In the genomic region with DNA sequence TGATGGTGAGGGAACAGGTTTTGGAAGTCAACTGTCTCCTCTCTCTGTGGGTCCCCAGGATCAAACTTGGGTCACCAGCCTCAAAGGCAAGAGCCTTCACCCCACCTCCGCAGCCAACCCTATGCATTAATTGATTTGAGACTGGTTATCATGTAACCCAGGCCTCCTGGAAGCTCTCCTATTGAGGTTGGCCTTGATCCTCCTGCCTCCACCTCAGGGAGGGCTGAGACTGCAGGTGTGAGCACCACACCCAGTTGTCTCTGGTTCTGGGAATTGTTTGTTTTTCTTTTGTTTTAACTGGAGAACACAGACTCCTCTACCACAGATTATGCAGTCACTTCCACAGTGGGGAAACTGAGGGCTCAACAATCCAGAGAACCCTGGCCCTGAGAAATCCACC, we compare ENCODE assay signal across 25 mouse cellular contexts. TPM values are rescaled to one million over a fixed set of nuclear protein-coding genes. Genes with fewer than 3 reads are reported as not detected.
DNase-seq lines count a peak whose midpoint lies in the region; ATAC-seq and TF ChIP-seq lines count a peak whose summit lies in the region.
"Had no signal": no experiment of that assay in that cellular context is flagged by ENCODE, and none has a peak within 500 bp of the region (broad histone marks: within the 10 kb centered on the region; RNA-seq: fewer than 3 reads in every experiment).

No protein-coding gene starts in this region.

- intact Hi-C loops in heart, postnatal 14 days (cut with DNase I), result loop anchor here (2.0 to 5.0 kb wide), 3 partner anchors 14 to 112 kb away; no protein-coding TSS in a partner anchor

- 0 out of 2 replicates have a peak, but pooled peaks have one; percentile 43 for TF ChIP-seq EP300 in ES-Bruce4 (IDR thresholded peaks at IDR 0.05; ENCODE audit: insufficient read depth, low read depth, low read length)

- H3K36me3 ChIP-seq in E14TG2a.4 (ENCODE audit: insufficient read depth, low read length), result peaks cover 3% of the 10 kb centered on the region
- H3K36me3 ChIP-seq in ES-Bruce4 (ENCODE audit: control insufficient read depth, insufficient read depth, low read length, poor library complexity, severe bottlenecking), result no peaks in the 10 kb centered on the region; the same call in 1 of the 2 replicates
- no peaks in the 10 kb centered on the region; the same call in 1 of the 2 replicates for H3K36me3 ChIP-seq in hindbrain, embryonic 14.5 days (replicated peaks; ENCODE audit: control insufficient read depth, insufficient read depth)

- H3K4me3 ChIP-seq in E14TG2a.4 (replicated peaks; ENCODE audit: low read length), result peak overlapping the region; percentile 23; the same call in 1 of the 2 replicates
- H3K4me3 ChIP-seq in ES-Bruce4 (ENCODE audit: low read depth, low read length), result no peak overlapping the region
- H3K4me3 ChIP-seq in hindbrain, embryonic 14.5 days (replicated peaks; ENCODE audit: low read length), result no peak overlapping the region

- 71% methylated on average over 1 of the region's 1 CpGs for WGBS in hindbrain, embryonic 14.5 days

- no peak overlapping the region for H3K9ac ChIP-seq in ES-Bruce4 (ENCODE audit: low read depth, poor library complexity, severe bottlenecking)
- no peak overlapping the region for H3K9ac ChIP-seq in hindbrain, embryonic 14.5 days

- H3K4me1 ChIP-seq in E14TG2a.4 (replicated peaks; ENCODE audit: low read depth, low read length) (peaks cover 84% of the 10 kb centered on the region), ES-Bruce4 (ENCODE audit: control insufficient read depth, insufficient read depth, low read length) (no peaks in the 10 kb centered on the region)
- H3K4me1 ChIP-seq in hindbrain, embryonic 14.5 days (replicated peaks; ENCODE audit: control insufficient read depth, insufficient read depth, low read length), result peaks cover 26% of the 10 kb centered on the region

- DNase-seq in heart, adult 11 months, result peak; percentile 81
- no peak for DNase-seq in heart, postnatal 14 days
- DNase-seq in ES-CJ7 (ENCODE audit: low read depth, low spot score), result peak; percentile 53
- DNase-seq in thymus, postnatal 25 days, result no peak
- no peak for DNase-seq in hindbrain, embryonic 14.5 days (ENCODE audit: low spot score)
- no peak for DNase-seq in gastrocnemius, postnatal 25 days
- DNase-seq: adrenal gland, adult 2 months; adrenal gland, adult 8-10 months; adrenal gland, postnatal 10 days; adrenal gland, postnatal 14 days; adrenal gland, postnatal 25 days; adrenal gland, postnatal 36 days; B cell, adult 2 months; cerebellum, adult 11 months; cerebellum, adult 11-12 months; cerebellum, adult 18-20 months; cerebellum, adult 2 months; cerebellum, adult 8-10 months had no signal

- ATAC-seq in hindbrain, embryonic 14.5 days (ENCODE audit: low FRiP score), result no peak
- ATAC-seq: activated CD4-positive, CD25-positive, alpha-beta regulatory T cell, adult 4 months; CD4-positive, CD25-positive, alpha-beta regulatory T cell, adult 4 months; Patski had no signal

- no peak overlapping the region for H3K4me2 ChIP-seq in hindbrain, embryonic 14.5 days (replicated peaks)

- no peak for TF ChIP-seq CTCF in E14TG2a.4 (conservative IDR thresholded peaks at IDR 0.05; ENCODE audit: low read length)
- TF ChIP-seq CTCF in ES-Bruce4 (IDR thresholded peaks at IDR 0.05; ENCODE audit: low read depth, low read length), result no peak

- 0 out of 2 replicates have a peak overlapping the region, but pooled peaks have one; percentile 10 for H3K27ac ChIP-seq in ES-Bruce4 (ENCODE audit: insufficient read depth, low read length)
- no peak overlapping the region for H3K27ac ChIP-seq in hindbrain, embryonic 14.5 days

- TF ChIP-seq POLR2A in ES-Bruce4 (IDR thresholded peaks at IDR 0.05; ENCODE audit: insufficient read depth, low read length), result no peak

- H3K9me3 ChIP-seq in E14TG2a.4 (ENCODE audit: low read length) (no peaks in the 10 kb centered on the region), ES-Bruce4 (replicated peaks; ENCODE audit: control insufficient read depth, insufficient read depth, low read length, poor library complexity, severe bottlenecking) (no peaks in the 10 kb centered on the region)
- H3K9me3 ChIP-seq in hindbrain, embryonic 14.5 days (ENCODE audit: control insufficient read depth, low read length), result no peaks in the 10 kb centered on the region
- H3K9me3 ChIP-seq: G1E had no signal

- H3K27me3 ChIP-seq in E14TG2a.4 (ENCODE audit: insufficient read depth, low read length) (peaks cover 17% of the 10 kb centered on the region), ES-Bruce4 (ENCODE audit: control insufficient read depth, insufficient read depth, low read length, poor library complexity, severe bottlenecking) (no peaks in the 10 kb centered on the region)
- peaks cover 22% of the 10 kb centered on the region for H3K27me3 ChIP-seq in hindbrain, embryonic 14.5 days (ENCODE audit: control insufficient read depth, insufficient read depth, low read length)
- H3K27me3 ChIP-seq: Patski had no signal

RNA-seq across cellular contexts. Expression of a gene that starts 1.9 kb away (rescaled TPM):
- total RNA-seq in heart, postnatal 14 days (2021), result 10 to 100 TPM; 23.3 to 25.0 TPM
- 33.1 and 33.3 TPM in 2 replicates for polyA plus RNA-seq in ES-Bruce4 (2011; ENCODE audit: insufficient read depth, insufficient read length, low read depth, missing spikeins)
- polyA plus RNA-seq in hindbrain, embryonic 14.5 days (2014; fragmentation: Nextera tagmentation; extraction: Ambion mirVana), result 19.2 and 20.4 TPM in 2 replicates
- 10 to 100 TPM; 13.2 to 13.8 TPM for total RNA-seq in gastrocnemius, postnatal 25 days (2021)

RNA-seq across cellular contexts. Expression of a gene that starts 2.6 kb away (rescaled TPM):
- total RNA-seq in heart, postnatal 14 days (2021), result 1 to 10 TPM in 1 of 2 experiments, under 1 TPM in 1; 0.79 to 1.1 TPM
- 3.0 and 3.8 TPM in 2 replicates for polyA plus RNA-seq in ES-Bruce4 (2011; ENCODE audit: insufficient read depth, insufficient read length, low read depth, missing spikeins)
- polyA plus RNA-seq in hindbrain, embryonic 14.5 days (2014; fragmentation: Nextera tagmentation; extraction: Ambion mirVana), result 0.79 and 0.87 TPM in 2 replicates
- under 1 TPM; 0.56 to 0.67 TPM for total RNA-seq in gastrocnemius, postnatal 25 days (2021)
- total RNA-seq: G1E had no signal
- polyA plus RNA-seq: activated CD4-positive, CD25-positive, alpha-beta regulatory T cell, adult 4 months; CD4-positive, CD25-positive, alpha-beta regulatory T cell, adult 4 months; Patski had no signal

RNA-seq across cellular contexts. Expression of a gene that starts 47.7 kb away (rescaled TPM):
- total RNA-seq in heart, postnatal 14 days (2021), result 1 to 10 TPM; 2.0 to 2.2 TPM
- polyA plus RNA-seq in ES-Bruce4 (2011; ENCODE audit: insufficient read depth, insufficient read length, low read depth, missing spikeins), result 5.7 and 6.9 TPM in 2 replicates
- 2.6 and 3.6 TPM in 2 replicates for polyA plus RNA-seq in hindbrain, embryonic 14.5 days (2014; fragmentation: Nextera tagmentation; extraction: Ambion mirVana)
- total RNA-seq in gastrocnemius, postnatal 25 days (2021), result 1 to 10 TPM; 1.7 to 1.9 TPM

RNA-seq across cellular contexts. Expression of a gene that starts 47.7 kb away (rescaled TPM):
- total RNA-seq in heart, postnatal 14 days (2021), result 10 to 100 TPM; 48.9 to 49.6 TPM
- polyA plus RNA-seq in ES-Bruce4 (2011; ENCODE audit: insufficient read depth, insufficient read length, low read depth, missing spikeins), result 23.5 and 33.6 TPM in 2 replicates
- 34.2 and 38.8 TPM in 2 replicates for polyA plus RNA-seq in hindbrain, embryonic 14.5 days (2014; fragmentation: Nextera tagmentation; extraction: Ambion mirVana)
- 10 to 100 TPM in 1 of 2 experiments, 1 to 10 TPM in 1; 8.8 to 10.6 TPM for total RNA-seq in gastrocnemius, postnatal 25 days (2021)

RNA-seq across cellular contexts. Expression of a gene that starts 55.9 kb away (rescaled TPM):
- 1,000 to 10,000 TPM; 3,946 to 4,137 TPM for total RNA-seq in heart, postnatal 14 days (2021)
- polyA plus RNA-seq in ES-Bruce4 (2011; ENCODE audit: insufficient read depth, insufficient read length, low read depth, missing spikeins), result not detected in 2 replicates
- not detected in 2 replicates for polyA plus RNA-seq in hindbrain, embryonic 14.5 days (2014; fragmentation: Nextera tagmentation; extraction: Ambion mirVana)
- total RNA-seq in gastrocnemius, postnatal 25 days (2021), result over 10,000 TPM; 37,777 to 44,473 TPM
- total RNA-seq: adrenal gland, adult 2 months; adrenal gland, adult 8-10 months; adrenal gland, postnatal 25 days; MEL had no signal
- polyA plus RNA-seq: CD4-positive, CD25-positive, alpha-beta regulatory T cell, adult 4 months; G1E; Patski had no signal

Comparison
In these comparisons a context has a peak if more than half of its experiments do, and no peak if none do; other contexts are left out.
1. DNase-seq: peak in heart, adult 11 months (single experiment) and ES-CJ7 (single experiment); none in heart, postnatal 14 days (0 of 2), thymus, postnatal 25 days (single experiment), hindbrain, embryonic 14.5 days (single experiment) and gastrocnemius, postnatal 25 days (single experiment).